Mouse (Mus musculus) neural tube, embryonic 11.5 days (tissue): ENCODE data around the gene Cryba1. TPM values are rescaled to one million over a fixed set of nuclear protein-coding genes. Genes with fewer than 3 reads are reported as not detected.
"Not testable (repeated sequence)": the region's sequence is repeated elsewhere in the genome, so short reads cannot be mapped to it uniquely, and the experiment has no call there.

ENCODE experiments used
- ATAC-seq: fragments of 200-750 bp; cut with Nextera tagmentation; 2 replicates; pipeline ENCODE4 v1.8.0; 2017; ENCODE audit warnings: moderate number of reproducible peaks, mild to moderate bottlenecking, moderate TSS enrichment, moderate library complexity; ENCODE audit not compliant: insufficient read depth, low FRiP score, low TSS enrichment
- DNase-seq: peaks from one replicate; pipeline ENCODE4 v3.0.0-alpha.2; 2015; ENCODE audit warnings: low spot score
- H3K27ac ChIP-seq: fragments of 300-500 bp; sonication (generic); 2 replicates; pipeline ENCODE4 v1.5.1; 2014; ENCODE audit warnings: low read depth, mild to moderate bottlenecking, low read length
- H3K27me3 ChIP-seq: fragments of 300-500 bp; sonication (generic); 2 replicates; pipeline ENCODE4 v1.6.1; 2014; ENCODE audit warnings: mild to moderate bottlenecking, low read length, mixed read lengths; ENCODE audit not compliant: control insufficient read depth, insufficient read depth
- H3K36me3 ChIP-seq: fragments of 300-500 bp; sonication (generic); 2 replicates; pipeline ENCODE4 v1.6.1; 2014; ENCODE audit warnings: mild to moderate bottlenecking, low read length, moderate library complexity, mixed read lengths; ENCODE audit not compliant: control insufficient read depth, insufficient read depth
- H3K4me1 ChIP-seq: fragments of 300-500 bp; sonication (generic); 2 replicates; pipeline ENCODE4 v1.6.1; 2014; ENCODE audit warnings: low read length, mixed read lengths; ENCODE audit not compliant: control insufficient read depth, insufficient read depth
- H3K4me2 ChIP-seq: fragments of 300-500 bp; sonication (generic); 2 replicates; pipeline ENCODE4 v1.6.1; 2014; ENCODE audit warnings: low read depth, mild to moderate bottlenecking, moderate library complexity
- H3K4me3 ChIP-seq: fragments of 300-500 bp; sonication (generic); 2 replicates; pipeline ENCODE4 v1.5.1; 2014; ENCODE audit warnings: low read depth, low read length
- H3K9ac ChIP-seq: fragments of 300-500 bp; sonication (generic); 2 replicates; pipeline ENCODE4 v1.6.1; 2014; ENCODE audit warnings: mild to moderate bottlenecking, low read length
- H3K9me3 ChIP-seq: fragments of 300-500 bp; sonication (generic); 2 replicates; pipeline ENCODE4 v1.6.1; 2016; ENCODE audit warnings: low read length; ENCODE audit not compliant: control insufficient read depth
- WGBS: fragments of 180-500 bp; shearing (Covaris S2); extraction: QIAGEN DNeasy Blood & Tissue Kit; methylation state at CpG from one replicate; pipeline ENCODE4 v1.1.7; 2014; 5-methylcytosine and 5-hydroxymethylcytosine counted together
- polyA plus RNA-seq: library from polyadenylated mRNA; unstranded; fragments of >200 nt; fragmentation: Nextera tagmentation; extraction: Ambion mirVana; gene quantifications from 2 replicates; pipeline ENCODE4 v1.2.1, GENCODE M21; 2014

Gene Cryba1
- polyA plus RNA-seq, 1 experiment from 2014 or later = 2.8 TPM

- 2% methylated on average over 70 of the region's 79 CpGs for WGBS
- Histone ChIP-seq H3K4me1 (peaks cover 33% of the 10 kb centered on the region), H3K4me2 (peak within 1 kb of the TSS; percentile 60), H3K4me3 (peak within 1 kb of the TSS; percentile 83), H3K27ac (peak within 1 kb of the TSS; percentile 88), H3K9me3 (no peaks in the 10 kb centered on the region), H3K36me3 (no peaks in the 10 kb centered on the region), H3K27me3 (no peaks in the 10 kb centered on the region), H3K9ac (peak within 1 kb of the TSS; percentile 93)
- DNase-seq (peak; percentile 90), ATAC-seq (peak; percentile 82)
These were observed 37.9 kb upstream of the Cryba1 start, which contains the start of gene Myo18a for GRCm38 (mm10) chr11:77762783-77763672. Gene Myo18a, plus strand, starts transcription at chr11:77763246.

- H3K36me3 ChIP-seq = no peaks in the 10 kb centered on the region
- no peak overlapping the region for H3K4me3 ChIP-seq
- no peak overlapping the region for H3K27ac ChIP-seq
- no peaks in the 10 kb centered on the region for H3K27me3 ChIP-seq
- no peak overlapping the region for H3K4me2 ChIP-seq
- no peak overlapping the region for H3K9ac ChIP-seq
- H3K4me1 ChIP-seq = peaks cover 15% of the 10 kb centered on the region
- 86% methylated on average over 4 of the region's 4 CpGs for WGBS
- ATAC-seq (no peak), DNase-seq (no peak)
- no peaks in the 10 kb centered on the region for H3K9me3 ChIP-seq
These were observed 34.9 kb upstream of the Cryba1 start for GRCm38 (mm10) chr11:77760031-77760430.

- no peaks in the 10 kb centered on the region for H3K4me1 ChIP-seq
- H3K27me3 ChIP-seq = no peaks in the 10 kb centered on the region
- no peak overlapping the region for H3K9ac ChIP-seq
- H3K4me3 ChIP-seq = no peak overlapping the region
- H3K27ac ChIP-seq = no peak overlapping the region
- ATAC-seq (no peak), DNase-seq (no peak)
- no peaks in the 10 kb centered on the region for H3K9me3 ChIP-seq
- WGBS = 71% methylated on average over 3 of the region's 3 CpGs
- no peak overlapping the region for H3K4me2 ChIP-seq
- H3K36me3 ChIP-seq = no peaks in the 10 kb centered on the region
These were observed 28.4 kb upstream of the Cryba1 start for GRCm38 (mm10) chr11:77753469-77753868.

- no peaks in the 10 kb centered on the region for H3K4me1 ChIP-seq
- WGBS = 83% methylated on average over 5 of the region's 5 CpGs
- H3K9ac ChIP-seq = no peak overlapping the region
- DNase-seq = no peak
- no peak overlapping the region for H3K27ac ChIP-seq
- no peak for ATAC-seq
- no peak overlapping the region for H3K4me2 ChIP-seq
- H3K9me3 ChIP-seq = no peaks in the 10 kb centered on the region
- no peak overlapping the region for H3K4me3 ChIP-seq
- no peaks in the 10 kb centered on the region for H3K27me3 ChIP-seq
- H3K36me3 ChIP-seq = no peaks in the 10 kb centered on the region
These were observed 27.4 kb upstream of the Cryba1 start for GRCm38 (mm10) chr11:77752525-77752924.

- no peaks in the 10 kb centered on the region for H3K27me3 ChIP-seq
- 87% methylated on average over 5 of the region's 5 CpGs for WGBS
- DNase-seq (no peak), ATAC-seq (no peak)
- H3K36me3 ChIP-seq = no peaks in the 10 kb centered on the region
- no peak overlapping the region for H3K9ac ChIP-seq
- no peak overlapping the region for H3K4me2 ChIP-seq
- H3K9me3 ChIP-seq = no peaks in the 10 kb centered on the region
- no peaks in the 10 kb centered on the region for H3K4me1 ChIP-seq
- H3K4me3 ChIP-seq = no peak overlapping the region
- no peak overlapping the region for H3K27ac ChIP-seq
These were observed 23.9 kb upstream of the Cryba1 start for GRCm38 (mm10) chr11:77748996-77749395.

GRCm38 (mm10) chr11:77747103-77747502 is 22.0 kb upstream of the Cryba1 start:
- whole genome bisulfite sequencing = 95% methylated on average over 13 of the region's 15 CpGs
- not testable (repeated sequence) for H3K9ac ChIP-seq, H3K27me3 ChIP-seq, H3K4me1 ChIP-seq, H3K27ac ChIP-seq, H3K4me3 ChIP-seq, DNase-seq, H3K9me3 ChIP-seq, H3K4me2 ChIP-seq, H3K36me3 ChIP-seq, ATAC-seq

- Histone ChIP-seq H3K4me2 (no peak overlapping the region), H3K9ac (no peak overlapping the region), H3K36me3 (no peaks in the 10 kb centered on the region), H3K4me3 (no peak overlapping the region), H3K9me3 (no peaks in the 10 kb centered on the region), H3K4me1 (no peaks in the 10 kb centered on the region), H3K27ac (no peak overlapping the region), H3K27me3 (no peaks in the 10 kb centered on the region)
- ATAC-seq (no peak), DNase-seq (no peak)
- 91% methylated on average over 4 of the region's 4 CpGs for WGBS
These were observed 21.6 kb upstream of the Cryba1 start for GRCm38 (mm10) chr11:77746652-77747051.

GRCm38 (mm10) chr11:77743966-77744365 is 18.9 kb upstream of the Cryba1 start:
- Histone ChIP-seq H3K9ac (no peak overlapping the region), H3K27me3 (no peaks in the 10 kb centered on the region), H3K4me3 (no peak overlapping the region), H3K27ac (no peak overlapping the region), H3K4me1 (no peaks in the 10 kb centered on the region), H3K36me3 (no peaks in the 10 kb centered on the region), H3K9me3 (no peaks in the 10 kb centered on the region), H3K4me2 (no peak overlapping the region)
- WGBS = 38% methylated on average over 6 of the region's 6 CpGs
- DNase-seq = no peak
- ATAC-seq = no peak

- H3K9ac ChIP-seq = no peak overlapping the region
- DNase-seq (no peak), ATAC-seq (no peak)
- H3K27me3 ChIP-seq = no peaks in the 10 kb centered on the region
- no peaks in the 10 kb centered on the region for H3K9me3 ChIP-seq
- H3K36me3 ChIP-seq = no peaks in the 10 kb centered on the region
- no peak overlapping the region for H3K27ac ChIP-seq
- H3K4me1 ChIP-seq = no peaks in the 10 kb centered on the region
- H3K4me3 ChIP-seq = no peak overlapping the region
- H3K4me2 ChIP-seq = no peak overlapping the region
- 56% methylated on average over 7 of the region's 7 CpGs for WGBS
These were observed 13.5 kb upstream of the Cryba1 start for GRCm38 (mm10) chr11:77738555-77738954.
